Mouse (Mus musculus): ENCODE data around the gene Kank3.

GRCm38 (mm10) chr17:33817969-33818643 lies 7.8 kb downstream of the Kank3 start:
- TF ChIP-seq CTCF (conservative IDR thresholded peaks at IDR 0.05; ENCODE audit: low read length) (no peak), NANOG (IDR thresholded peaks at IDR 0.05; ENCODE audit: borderline replicate concordance, low read length) (no peak)

Data from E14TG2a.4 (cell line).